Comparison of ENCODE assay signal across 9 mouse cellular contexts in genomic region chr8:95433124-95433523, GRCm38 (mm10). TPM values are rescaled to one million over a fixed set of nuclear protein-coding genes. Genes with fewer than 3 reads are reported as not detected.
DNase-seq lines count a peak whose midpoint lies in the region; ATAC-seq and TF ChIP-seq lines count a peak whose summit lies in the region.
"Had no signal": no experiment of that assay in that cellular context is flagged by ENCODE, and none has a peak within 500 bp of the region (broad histone marks: within the 10 kb centered on the region; RNA-seq: fewer than 3 reads in every experiment).

No protein-coding gene starts in this region.

- peaks cover 43% of the 10 kb centered on the region for H3K79me2 ChIP-seq in MEL (ENCODE audit: control insufficient read depth, insufficient read depth, low read length, poor library complexity)

- no peak for TF ChIP-seq CTCF in MEL (IDR thresholded peaks at IDR 0.05 in 2 of 3, conservative IDR thresholded peaks at IDR 0.05 in 1 of 3; ENCODE audit: control insufficient read depth in 1 of 3, insufficient read depth in 1 of 3, low read depth in 2 of 3, low read length in 3 of 3, poor library complexity in 1 of 3, severe bottlenecking in 1 of 3)

- H3K4me1 ChIP-seq in heart, embryonic 11.5 days (ENCODE audit: control insufficient read depth, insufficient read depth, low read length), result peaks cover 51% of the 10 kb centered on the region
- H3K4me1 ChIP-seq in MEL (ENCODE audit: control insufficient read depth in 1 of 2, insufficient read depth in 2 of 2, low read length in 2 of 2), result peaks cover 19 to 42% of the 10 kb centered on the region in 2 experiments
- peaks cover 66% of the 10 kb centered on the region for H3K4me1 ChIP-seq in hindbrain, embryonic 10.5 days (replicated peaks)
- peaks cover 42% of the 10 kb centered on the region for H3K4me1 ChIP-seq in midbrain, embryonic 11.5 days (ENCODE audit: control insufficient read depth, insufficient read depth, low read length)

- H3K9ac ChIP-seq in heart, embryonic 11.5 days (ENCODE audit: low read depth, low read length), result peak overlapping the region; percentile 93
- H3K9ac ChIP-seq in MEL (ENCODE audit: control insufficient read depth, low read depth, low read length, poor library complexity, severe bottlenecking), result peak overlapping the region; percentile 92
- peak overlapping the region; percentile 95 for H3K9ac ChIP-seq in midbrain, embryonic 11.5 days (ENCODE audit: low read length)

- no peak for TF ChIP-seq EP300 in MEL (IDR thresholded peaks at IDR 0.05; ENCODE audit: low read depth in 1 of 2, low read length in 2 of 2)

- H3K27ac ChIP-seq in heart, embryonic 11.5 days (ENCODE audit: low read depth, low read length), result peak overlapping the region; percentile 17; the same call in 1 of the 2 replicates
- no peak overlapping the region; the same call in 1 of the 2 replicates for H3K27ac ChIP-seq in MEL (ENCODE audit: control insufficient read depth, low read depth, low read length)
- H3K27ac ChIP-seq in hindbrain, embryonic 10.5 days, result no peak overlapping the region; the same call in 1 of the 2 replicates
- no peak overlapping the region for H3K27ac ChIP-seq in midbrain, embryonic 11.5 days (ENCODE audit: low read depth, low read length)

- no peaks in the 10 kb centered on the region for H3K27me3 ChIP-seq in heart, embryonic 11.5 days (ENCODE audit: control insufficient read depth, insufficient read depth, low read length)
- H3K27me3 ChIP-seq in MEL (ENCODE audit: control insufficient read depth in 1 of 2, insufficient read depth in 2 of 2, low read length in 2 of 2), result no peaks in the 10 kb centered on the region
- no peaks in the 10 kb centered on the region for H3K27me3 ChIP-seq in hindbrain, embryonic 10.5 days (ENCODE audit: insufficient read depth, poor library complexity, severe bottlenecking)
- no peaks in the 10 kb centered on the region for H3K27me3 ChIP-seq in midbrain, embryonic 11.5 days (ENCODE audit: control insufficient read depth, insufficient read depth, low read length)
- H3K27me3 ChIP-seq: Patski had no signal

- no peak for TF ChIP-seq POLR2A in MEL (IDR thresholded peaks at IDR 0.05; ENCODE audit: control insufficient read depth in 1 of 2, insufficient read depth in 1 of 2, low read depth in 1 of 2, low read length in 2 of 2, poor library complexity in 1 of 2)

- peak overlapping the region; percentile 97 for H3K4me3 ChIP-seq in heart, embryonic 11.5 days (ENCODE audit: low read depth, low read length)
- H3K4me3 ChIP-seq in MEL (ENCODE audit: control insufficient read depth in 1 of 2, insufficient read depth in 1 of 2, low read depth in 2 of 2, low read length in 2 of 2), result peak overlapping the region; percentile 89 to 96
- peak overlapping the region; percentile 91 for H3K4me3 ChIP-seq in hindbrain, embryonic 10.5 days
- H3K4me3 ChIP-seq in midbrain, embryonic 11.5 days (ENCODE audit: low read depth, low read length), result peak overlapping the region; percentile 94

- no peaks in the 10 kb centered on the region for H3K36me3 ChIP-seq in heart, embryonic 11.5 days (ENCODE audit: control insufficient read depth, insufficient read depth, low read length)
- H3K36me3 ChIP-seq in MEL (ENCODE audit: control insufficient read depth in 1 of 2, insufficient read depth in 2 of 2, low read length in 2 of 2), result peaks cover 0 to 32% of the 10 kb centered on the region in 2 experiments; a peak in 2 of 4 replicates
- H3K36me3 ChIP-seq in hindbrain, embryonic 10.5 days, result 0 out of 2 replicates have a peak, but pooled peaks cover 3% of the 10 kb centered on the region
- no peaks in the 10 kb centered on the region for H3K36me3 ChIP-seq in midbrain, embryonic 11.5 days (ENCODE audit: control insufficient read depth, insufficient read depth, low read length)

- H3K4me2 ChIP-seq in heart, embryonic 11.5 days, result peak overlapping the region; percentile 80
- H3K4me2 ChIP-seq in midbrain, embryonic 11.5 days, result peak overlapping the region; percentile 94

- WGBS in heart, embryonic 11.5 days (ENCODE audit: insufficient replicate concordance), result 70% methylated on average over 4 of the region's 4 CpGs
- WGBS in hindbrain, embryonic 10.5 days, result 80% methylated on average over 4 of the region's 4 CpGs
- WGBS in midbrain, embryonic 11.5 days, result 75% methylated on average over 4 of the region's 4 CpGs

- no peak for ATAC-seq in heart, embryonic 11.5 days (replicated peaks; ENCODE audit: insufficient number of reproducible peaks, low FRiP score, low TSS enrichment)
- no peak for ATAC-seq in midbrain, embryonic 11.5 days (ENCODE audit: low FRiP score)
- ATAC-seq: Patski had no signal

- no peaks in the 10 kb centered on the region for H3K9me3 ChIP-seq in heart, embryonic 11.5 days (replicated peaks; ENCODE audit: control insufficient read depth, low read length)
- H3K9me3 ChIP-seq in MEL (replicated peaks; ENCODE audit: insufficient read depth, low read length), result no peaks in the 10 kb centered on the region
- H3K9me3 ChIP-seq in hindbrain, embryonic 10.5 days, result no peaks in the 10 kb centered on the region
- no peaks in the 10 kb centered on the region for H3K9me3 ChIP-seq in midbrain, embryonic 11.5 days (ENCODE audit: control insufficient read depth, low read length)

- DNase-seq in heart, adult 18-20 months, result no peak
- peak; percentile 19 for DNase-seq in MEL (ENCODE audit: low read depth, low spot score)
- DNase-seq in hindbrain, embryonic 10.5 days (ENCODE audit: low spot score), result no peak
- no peak for DNase-seq in midbrain, embryonic 11.5 days (ENCODE audit: low spot score, missing footprints)
- no peak for DNase-seq in layer of hippocampus, adult 8-10 months (ENCODE audit: low spot score in 2 of 2)
- DNase-seq in layer of hippocampus, postnatal 25 days (ENCODE audit: extremely low spot score in 1 of 2, low spot score in 1 of 2), result no peak
- DNase-seq in adrenal gland, adult 18-20 months (ENCODE audit: low spot score in 2 of 2), result no peak

- no peak for TF ChIP-seq RAD21 in MEL (IDR thresholded peaks at IDR 0.05; ENCODE audit: low read depth, low read length)

TF ChIP-seq in MEL, 35 proteins besides CTCF, POLR2A, EP300 and RAD21:
- TF ChIP-seq UBTF (IDR thresholded peaks at IDR 0.05; ENCODE audit: borderline replicate concordance, insufficient read depth, low read depth, low read length) (no peak), CHD1 (IDR thresholded peaks at IDR 0.05; ENCODE audit: low read depth, low read length) (no peak), USF2 (IDR thresholded peaks at IDR 0.05; ENCODE audit: borderline replicate concordance in 1 of 2, insufficient read depth in 1 of 2, low read depth in 1 of 2, low read length in 2 of 2) (no peak), MAZ (IDR thresholded peaks at IDR 0.05; ENCODE audit: low read depth, low read length) (no peak), ZNF384 (IDR thresholded peaks at IDR 0.05; ENCODE audit: low read depth, low read length) (no peak), MYB (IDR thresholded peaks at IDR 0.05; ENCODE audit: low read depth, low read length) (no peak), E2F4 (IDR thresholded peaks at IDR 0.05; ENCODE audit: borderline replicate concordance, low read depth, low read length) (no peak), NRF1 (IDR thresholded peaks at IDR 0.05; ENCODE audit: insufficient read depth, low read depth, low read length, poor library complexity, severe bottlenecking) (no peak), MYC (IDR thresholded peaks at IDR 0.05; ENCODE audit: low read depth, low read length) (no peak), MAFK (IDR thresholded peaks at IDR 0.05; ENCODE audit: borderline replicate concordance, low read depth, low read length) (no peak), USF1 (IDR thresholded peaks at IDR 0.05; ENCODE audit: low read depth, low read length) (no peak)

RNA-seq across cellular contexts. Expression of gene Cfap20, which starts 1.5 kb away (rescaled TPM):
- polyA plus RNA-seq in heart, embryonic 11.5 days (2014; fragmentation: Nextera tagmentation; extraction: Ambion mirVana), result 135 and 139 TPM in 2 replicates
- 10 to 100 TPM; 17.5 to 25.3 TPM for total RNA-seq in heart, adult 18-20 months (2021)
- total RNA-seq in MEL (2012; rRNA removed), result 56.2 and 62.0 TPM in 2 replicates
- 100 to 1,000 TPM in 1 of 2 experiments, 10 to 100 TPM in 1; 77.7 to 281 TPM for polyA plus RNA-seq in MEL (2012; ENCODE audit: insufficient read depth in 1 of 2, insufficient read length in 2 of 2, low read depth in 1 of 2, low replicate concordance in 2 of 2, missing spikeins in 1 of 2)
- 135 and 146 TPM in 2 replicates for polyA plus RNA-seq in hindbrain, embryonic 10.5 days (2016; fragmentation: Nextera tagmentation; extraction: Ambion mirVana)
- 139 and 142 TPM in 2 replicates for polyA plus RNA-seq in midbrain, embryonic 11.5 days (2014; fragmentation: Nextera tagmentation; extraction: Ambion mirVana)
- 10 to 100 TPM; 48.2 to 65.2 (median 54.6) TPM for total RNA-seq in layer of hippocampus, adult 8-10 months (2022)
- 10 to 100 TPM; 57.6 to 63.5 TPM for total RNA-seq in layer of hippocampus, postnatal 25 days (2021)
- 10 to 100 TPM; 25.8 to 33.6 TPM for total RNA-seq in adrenal gland, adult 18-20 months (2021)

RNA-seq across cellular contexts. Expression of gene Csnk2a2, which starts 56.7 kb away (rescaled TPM):
- 12.1 and 16.0 TPM in 2 replicates for polyA plus RNA-seq in heart, embryonic 11.5 days (2014; fragmentation: Nextera tagmentation; extraction: Ambion mirVana)
- 10 to 100 TPM; 30.2 to 34.7 TPM for total RNA-seq in heart, adult 18-20 months (2021)
- 42.3 and 44.0 TPM in 2 replicates for total RNA-seq in MEL (2012; rRNA removed)
- 100 to 1,000 TPM in 1 of 2 experiments, not detected in 1; 121 TPM for polyA plus RNA-seq in MEL (2012; ENCODE audit: insufficient read depth in 1 of 2, insufficient read length in 2 of 2, low read depth in 1 of 2, low replicate concordance in 2 of 2, missing spikeins in 1 of 2)
- 10.4 and 12.4 TPM in 2 replicates for polyA plus RNA-seq in hindbrain, embryonic 10.5 days (2016; fragmentation: Nextera tagmentation; extraction: Ambion mirVana)
- 13.1 and 14.7 TPM in 2 replicates for polyA plus RNA-seq in midbrain, embryonic 11.5 days (2014; fragmentation: Nextera tagmentation; extraction: Ambion mirVana)
- 10 to 100 TPM; 61.1 to 82.5 (median 70.6) TPM for total RNA-seq in layer of hippocampus, adult 8-10 months (2022)
- 10 to 100 TPM; 69.8 to 70.5 TPM for total RNA-seq in layer of hippocampus, postnatal 25 days (2021)
- total RNA-seq in adrenal gland, adult 18-20 months (2021), result 10 to 100 TPM; 70.3 to 88.4 TPM
